Mouse (Mus musculus) spleen, adult 2 months (tissue): ENCODE results near the gene Car14. TPM values are rescaled to one million over a fixed set of nuclear protein-coding genes. Genes with fewer than 3 reads are reported as not detected.
A peak's percentile ranks its signal among the peaks of the same experiment; 100 is the strongest.

Source experiments
- DNase-seq, 2 experiments: peaks; one replicate each; pipeline versions ENCODE4 v3.0.0 to v3.0.0-alpha.2; 2012 to 2021; ENCODE audit warnings: low spot score in 2 of 2, low read depth in 1 of 2
- H3K27ac ChIP-seq: fragments of 200-500 bp; 2 replicates; pipeline ENCODE4 v1.5.1; 2012; ENCODE audit warnings: low read length, inconsistent platforms; ENCODE audit not compliant: insufficient read depth
- H3K27me3 ChIP-seq: fragments of 200-500 bp; 2 replicates; pipeline ENCODE4 v1.6.1; 2012; ENCODE audit warnings: mild to moderate bottlenecking, moderate library complexity, low read length, inconsistent platforms; ENCODE audit not compliant: control insufficient read depth, insufficient read depth
- H3K36me3 ChIP-seq: fragments of 200-500 bp; 2 replicates; pipeline ENCODE4 v1.6.1; 2012; ENCODE audit warnings: mild to moderate bottlenecking, low read length, inconsistent platforms; ENCODE audit not compliant: control insufficient read depth, insufficient read depth
- H3K4me1 ChIP-seq: fragments of 200-500 bp; 2 replicates; pipeline ENCODE4 v1.6.1; 2011; ENCODE audit warnings: inconsistent platforms; ENCODE audit not compliant: control insufficient read depth, insufficient read depth, insufficient read length
- H3K4me3 ChIP-seq: fragments of 200-500 bp; 2 replicates; pipeline ENCODE4 v1.5.1; 2011; ENCODE audit warnings: mild to moderate bottlenecking, inconsistent platforms; ENCODE audit not compliant: insufficient read depth, insufficient read length; ENCODE audit errors: extremely low read depth
- CTCF ChIP-seq: fragments of 200-500 bp; IDR thresholded peaks from 2 replicates; pipeline ENCODE4 v1.5.1; 2011; ENCODE audit warnings: mild to moderate bottlenecking, inconsistent platforms; ENCODE audit not compliant: insufficient read depth, insufficient read length, insufficient replicate concordance; ENCODE audit errors: extremely low read depth
- POLR2A ChIP-seq: fragments of 200-500 bp; IDR thresholded peaks from 2 replicates; pipeline ENCODE4 v1.6.1; 2011; ENCODE audit warnings: low read depth, low read length, inconsistent platforms
- WGBS: fragments of 180-500 bp; shearing (Covaris S2); methylation state at CpG from one replicate; pipeline ENCODE4 v1.1.7; 2018; 5-methylcytosine and 5-hydroxymethylcytosine counted together
- polyA plus RNA-seq: library from polyadenylated mRNA; depleted of rRNA; stranded (reverse); fragments of >200 nt; gene quantifications from 2 replicates; pipeline ENCODE4 v1.2.3, GENCODE M21; 2012

Car14 gene
- polyA plus RNA-seq, 1 experiment, result 0.50 TPM

GRCm38 (mm10) chr3:95932566-95932965 is 28.1 kb upstream of the Car14 start:
- Histone ChIP-seq H3K36me3 (peaks cover 23% of the 10 kb centered on the region), H3K27me3 (no peaks in the 10 kb centered on the region), H3K4me3 (no peak overlapping the region), H3K27ac (no peak overlapping the region), H3K4me1 (no peaks in the 10 kb centered on the region)
- TF ChIP-seq CTCF, result no peak
- TF ChIP-seq POLR2A, result no peak
- DNase-seq, result no peak
- 93% methylated on average over 7 of the region's 7 CpGs for WGBS

GRCm38 (mm10) chr3:95932157-95932556 is 27.7 kb upstream of the Car14 start:
- H3K27ac ChIP-seq, result no peak overlapping the region
- no peaks in the 10 kb centered on the region for H3K27me3 ChIP-seq
- H3K4me3 ChIP-seq, result no peak overlapping the region
- 56% methylated on average over 1 of the region's 1 CpGs for WGBS
- TF ChIP-seq CTCF (no peak), POLR2A (no peak)
- H3K4me1 ChIP-seq, result no peaks in the 10 kb centered on the region
- peaks cover 19% of the 10 kb centered on the region for H3K36me3 ChIP-seq
- DNase-seq, result no peak

- peaks cover 15% of the 10 kb centered on the region for H3K36me3 ChIP-seq
- no peaks in the 10 kb centered on the region for H3K4me1 ChIP-seq
- 92% methylated on average over 1 of the region's 1 CpGs for WGBS
- no peak for TF ChIP-seq POLR2A
- no peak for TF ChIP-seq CTCF
- H3K4me3 ChIP-seq, result no peak overlapping the region
- H3K27me3 ChIP-seq, result no peaks in the 10 kb centered on the region
- H3K27ac ChIP-seq, result no peak overlapping the region
- no peak for DNase-seq
Observed at GRCm38 (mm10) chr3:95931471-95931870, 27.0 kb upstream of the Car14 start.

GRCm38 (mm10) chr3:95930471-95930789 is 25.9 kb upstream of the Car14 start:
- Histone ChIP-seq H3K27me3 (no peaks in the 10 kb centered on the region), H3K27ac (no peak overlapping the region), H3K4me1 (no peaks in the 10 kb centered on the region), H3K4me3 (peak overlapping the region; percentile 86), H3K36me3 (peaks cover 12% of the 10 kb centered on the region)
- WGBS, result 2% methylated on average over 5 of the region's 5 CpGs
- no peak for TF ChIP-seq POLR2A
- no peak for TF ChIP-seq CTCF
- DNase-seq, result no peak

GRCm38 (mm10) chr3:95929581-95930470 is 25.3 kb upstream of the Car14 start:
- Histone ChIP-seq H3K4me1 (no peaks in the 10 kb centered on the region), H3K36me3 (peaks cover 8% of the 10 kb centered on the region), H3K27me3 (no peaks in the 10 kb centered on the region), H3K27ac (peak overlapping the region; percentile 86), H3K4me3 (peak overlapping the region; percentile 86)
- under 1% methylated on average over 104 of the region's 105 CpGs for WGBS
- peak in 1 of 2 experiments; percentile 33 for DNase-seq
- no peak for TF ChIP-seq CTCF
- no peak for TF ChIP-seq POLR2A

GRCm38 (mm10) chr3:95928658-95929503 is 24.4 kb upstream of the Car14 start, which contains the start of gene Anp32e:
TSS of gene Anp32e (plus strand) at chr3:95929246.
- under 1% methylated on average over 49 of the region's 49 CpGs for WGBS
- TF ChIP-seq CTCF (no peak), POLR2A (peak; percentile 95)
- DNase-seq, result peak; percentile 94 to 98
- H3K27me3 ChIP-seq, result no peaks in the 10 kb centered on the region
- peak within 1 kb of the TSS; percentile 86 for H3K27ac ChIP-seq
- peaks cover under 1% of the 10 kb centered on the region; the same call in 1 of the 2 replicates for H3K36me3 ChIP-seq
- H3K4me3 ChIP-seq, result peak within 1 kb of the TSS; percentile 86
- H3K4me1 ChIP-seq, result no peaks in the 10 kb centered on the region
